Mouse (Mus musculus): ENCODE data around the gene Sgcd. TPM values are rescaled to one million over a fixed set of nuclear protein-coding genes. Genes with fewer than 3 reads are reported as not detected.

Sgcd gene
- polyA plus RNA-seq, 1 experiment from 2014 or later: not detected

DNA sequence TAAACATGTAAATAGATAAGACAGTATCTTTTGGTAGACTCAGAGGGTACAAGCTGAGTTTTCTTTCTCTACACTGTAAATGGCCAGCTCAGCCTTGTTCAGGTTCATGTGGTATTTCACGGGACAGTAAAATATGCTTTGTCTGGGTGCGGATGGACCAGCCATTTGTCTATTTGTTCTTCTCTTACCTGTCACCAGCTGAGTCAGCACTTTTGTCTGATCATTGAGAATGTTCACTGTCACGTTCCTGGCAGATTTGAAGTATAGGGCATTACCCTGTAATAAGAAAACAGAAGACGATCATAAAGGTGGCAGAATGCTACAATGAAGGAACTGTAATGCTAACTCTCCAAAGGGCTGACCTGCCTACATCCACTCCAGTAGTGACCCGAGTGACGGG lies 856.4 kb downstream of the Sgcd start:
- Histone ChIP-seq H3K79me2 (ENCODE audit: inconsistent target) (no peaks in the 10 kb centered on the region), H3K27ac (no peak overlapping the region), H3K4me3 (ENCODE audit: inconsistent target) (no peak overlapping the region), H3K36me3 (ENCODE audit: inconsistent target) (no peaks in the 10 kb centered on the region)
- WGBS (ENCODE audit: missing documents): 92% methylated on average over 6 of the region's 6 CpGs

DNA sequence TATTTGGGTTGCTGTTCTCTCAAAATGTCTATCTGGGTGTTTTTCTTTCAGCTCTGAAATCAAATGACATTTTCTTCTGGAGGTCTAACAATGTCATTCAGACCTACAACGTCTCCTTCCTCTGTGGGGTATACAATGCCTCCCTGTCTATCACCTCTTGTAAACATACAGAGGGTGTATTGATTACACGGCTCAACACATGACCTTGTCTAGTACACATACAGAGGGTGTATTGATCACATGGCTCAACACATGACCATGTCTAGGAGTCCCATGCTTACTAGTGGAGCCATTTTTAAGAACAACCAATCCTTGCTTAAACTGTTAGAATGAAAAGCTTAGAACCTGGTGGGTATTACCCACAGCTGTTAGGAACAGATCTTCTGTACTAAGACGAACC lies 858.3 kb downstream of the Sgcd start:
- Histone ChIP-seq H3K36me3 (ENCODE audit: inconsistent target) (no peaks in the 10 kb centered on the region), H3K27ac (no peak overlapping the region), H3K79me2 (ENCODE audit: inconsistent target) (no peaks in the 10 kb centered on the region), H3K4me3 (ENCODE audit: inconsistent target) (no peak overlapping the region)
- WGBS (ENCODE audit: missing documents): 71% methylated on average over 3 of the region's 3 CpGs

DNA sequence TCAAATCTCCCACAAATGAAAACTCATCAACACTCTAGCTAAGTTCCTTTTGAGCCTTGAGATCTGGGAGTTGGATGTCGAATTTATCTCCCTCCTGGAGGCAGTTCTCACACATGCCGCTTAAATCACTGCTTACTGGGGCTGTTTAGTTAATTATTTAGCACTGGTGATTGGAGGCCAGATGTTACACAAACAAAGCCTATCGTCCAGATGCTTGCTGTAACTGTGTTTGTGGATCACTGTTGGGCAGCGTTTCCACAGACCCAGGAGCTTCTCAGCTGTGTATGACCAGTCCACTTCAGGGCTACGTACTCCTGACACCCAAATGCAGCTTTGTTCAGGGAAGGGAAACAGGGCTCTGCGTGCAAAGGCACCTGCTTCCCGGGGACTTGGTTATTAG lies 858.8 kb downstream of the Sgcd start:
- Histone ChIP-seq H3K4me3 (ENCODE audit: inconsistent target) (no peak overlapping the region), H3K79me2 (ENCODE audit: inconsistent target) (no peaks in the 10 kb centered on the region), H3K27ac (no peak overlapping the region), H3K36me3 (ENCODE audit: inconsistent target) (no peaks in the 10 kb centered on the region)
- WGBS (ENCODE audit: missing documents): 80% methylated on average over 7 of the region's 7 CpGs

DNA sequence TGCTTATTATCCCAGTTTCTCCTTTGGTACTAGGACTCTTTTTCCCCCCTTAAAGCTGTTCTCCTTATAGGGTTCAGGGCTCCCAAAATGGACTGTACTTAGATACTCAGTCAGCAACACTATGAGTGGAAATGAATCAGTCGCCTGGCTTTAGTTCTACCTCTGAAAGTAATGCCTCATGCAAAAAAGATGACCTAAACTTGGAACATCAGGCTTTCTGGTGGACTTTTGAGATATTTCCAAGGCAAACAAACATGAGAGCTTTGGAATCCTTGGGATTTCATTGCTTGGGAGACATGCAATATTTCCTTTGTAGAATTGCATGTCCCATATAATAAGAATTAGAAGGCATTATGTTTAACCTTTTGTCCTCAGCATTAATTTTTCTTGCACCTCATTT lies 859.6 kb downstream of the Sgcd start:
- Histone ChIP-seq H3K27ac (no peak overlapping the region), H3K4me3 (ENCODE audit: inconsistent target) (no peak overlapping the region), H3K36me3 (ENCODE audit: inconsistent target) (no peaks in the 10 kb centered on the region), H3K79me2 (ENCODE audit: inconsistent target) (no peaks in the 10 kb centered on the region)
- 94% methylated on average over 1 of the region's 1 CpGs for WGBS (ENCODE audit: missing documents)

DNA sequence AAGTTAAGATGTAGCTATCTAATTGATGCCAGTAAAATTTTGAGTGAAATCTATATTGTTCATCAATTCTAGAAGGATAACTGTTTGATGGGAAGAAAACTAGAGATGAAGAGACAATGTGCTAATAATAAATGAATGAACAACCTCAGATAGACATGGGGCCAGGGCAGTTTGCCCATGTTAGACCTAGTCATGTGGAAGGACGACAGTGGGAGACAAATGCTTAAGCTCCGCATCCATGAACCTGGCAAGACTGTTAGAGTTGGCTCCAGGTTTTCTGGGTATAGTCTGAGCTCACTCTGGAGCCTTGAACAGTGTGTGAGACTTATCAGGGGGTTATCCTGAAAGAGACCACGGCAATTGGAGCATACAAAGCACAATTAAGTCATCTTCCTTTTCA lies 860.4 kb downstream of the Sgcd start:
- H3K27ac ChIP-seq: no peak overlapping the region
- H3K36me3 ChIP-seq (ENCODE audit: inconsistent target): no peaks in the 10 kb centered on the region
- WGBS (ENCODE audit: missing documents): 56% methylated on average over 3 of the region's 3 CpGs

DNA sequence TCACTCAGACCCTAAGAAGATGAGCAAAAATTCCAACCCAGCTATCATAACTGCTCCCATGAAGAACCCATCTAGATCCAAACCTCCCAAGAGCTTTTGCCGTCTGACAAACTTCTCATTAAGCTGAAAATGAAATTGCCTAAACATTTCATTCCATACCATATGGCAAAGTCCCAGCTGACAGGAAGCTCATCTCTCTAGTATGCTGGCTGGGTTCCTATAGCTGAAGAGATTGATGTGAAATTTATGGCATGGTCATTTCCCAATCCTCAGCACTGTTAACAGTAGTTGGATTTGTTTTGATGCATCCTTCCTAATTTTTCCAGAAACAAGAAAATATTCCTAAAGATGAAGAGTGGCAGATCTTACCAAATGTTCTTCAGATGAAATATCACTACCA lies 867.9 kb downstream of the Sgcd start:
- H3K36me3 ChIP-seq (ENCODE audit: inconsistent target): no peaks in the 10 kb centered on the region
- no peaks in the 10 kb centered on the region for H3K79me2 ChIP-seq (ENCODE audit: inconsistent target)
- no peak overlapping the region for H3K4me3 ChIP-seq (ENCODE audit: inconsistent target)
- H3K27ac ChIP-seq: no peak overlapping the region
- 88% methylated on average over 1 of the region's 1 CpGs for whole genome bisulfite sequencing (ENCODE audit: missing documents)

More for the DNA sequence above, 860.4 kb downstream of the Sgcd start:
- Histone ChIP-seq H3K4me3 (ENCODE audit: inconsistent target) (no peak overlapping the region), H3K79me2 (ENCODE audit: inconsistent target) (no peaks in the 10 kb centered on the region)

DNA sequence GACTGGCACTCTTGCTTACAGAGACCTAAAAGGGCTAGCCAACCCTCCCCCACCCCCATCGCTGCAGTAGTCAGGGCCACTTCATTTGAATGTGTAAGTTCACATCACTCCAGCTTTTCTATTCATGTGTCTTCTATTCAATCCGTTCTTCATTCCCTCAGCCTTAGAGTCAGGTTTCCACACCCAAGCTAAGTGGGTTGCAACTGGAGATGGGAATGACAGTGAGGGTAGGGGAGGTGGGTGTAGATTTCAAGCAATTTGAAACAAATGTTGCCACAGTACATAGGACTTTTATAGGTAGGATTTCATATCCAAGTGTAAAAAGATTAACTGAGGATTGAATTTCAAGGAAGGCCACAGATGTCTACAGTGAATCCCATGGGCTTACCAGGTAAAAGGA lies 870.9 kb downstream of the Sgcd start:
- Histone ChIP-seq H3K79me2 (ENCODE audit: inconsistent target) (no peaks in the 10 kb centered on the region), H3K4me3 (ENCODE audit: inconsistent target) (no peak overlapping the region), H3K36me3 (ENCODE audit: inconsistent target) (no peaks in the 10 kb centered on the region), H3K27ac (no peak overlapping the region)
- WGBS (ENCODE audit: missing documents): 86% methylated on average over 2 of the region's 2 CpGs

DNA sequence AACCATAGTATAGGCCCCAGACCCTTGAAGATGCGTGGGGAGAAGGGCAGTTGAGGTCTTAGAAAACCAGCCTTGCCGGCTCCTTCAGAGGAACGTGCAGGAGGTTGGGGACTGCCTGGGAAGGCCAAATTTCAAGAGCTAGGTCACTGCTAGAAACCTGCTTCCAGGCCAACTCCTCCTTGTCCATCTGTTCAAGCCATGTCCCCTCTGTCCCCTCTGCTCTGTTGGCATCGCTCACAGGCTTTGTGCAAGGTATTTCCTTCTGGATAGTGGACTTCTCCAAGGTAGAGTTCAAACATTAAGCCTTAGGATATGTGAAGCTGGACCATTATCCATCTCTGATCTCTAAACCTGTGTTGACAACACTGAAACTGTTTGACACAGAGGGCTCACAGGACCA lies 874.4 kb downstream of the Sgcd start:
- H3K36me3 ChIP-seq (ENCODE audit: inconsistent target): no peaks in the 10 kb centered on the region
- H3K79me2 ChIP-seq (ENCODE audit: inconsistent target): no peaks in the 10 kb centered on the region
- no peak overlapping the region for H3K27ac ChIP-seq
- 82% methylated on average over 4 of the region's 4 CpGs for WGBS (ENCODE audit: missing documents)
- H3K4me3 ChIP-seq (ENCODE audit: inconsistent target): no peak overlapping the region

DNA sequence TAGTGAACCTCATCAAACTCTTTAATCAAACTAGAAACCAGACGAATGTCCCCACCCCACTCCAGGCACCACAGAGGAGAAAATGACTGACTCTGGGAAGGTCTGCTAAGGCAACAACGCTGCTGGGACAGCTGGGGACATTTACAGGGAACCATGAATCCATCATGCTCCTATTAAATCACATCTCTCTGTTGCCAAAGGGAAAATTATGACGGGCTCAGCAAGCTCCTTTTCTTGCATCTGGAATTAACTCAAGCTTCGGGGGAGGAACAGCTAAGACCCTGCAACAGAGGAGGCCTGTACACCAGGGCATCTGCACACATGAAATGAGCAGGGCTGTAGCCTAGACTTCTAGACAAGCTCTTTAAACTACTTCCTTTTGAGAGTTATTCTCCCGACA lies 875.7 kb downstream of the Sgcd start:
- no peaks in the 10 kb centered on the region for H3K79me2 ChIP-seq (ENCODE audit: inconsistent target)
- H3K27ac ChIP-seq: no peak overlapping the region
- 70% methylated on average over 4 of the region's 5 CpGs for whole genome bisulfite sequencing (ENCODE audit: missing documents)
- H3K4me3 ChIP-seq (ENCODE audit: inconsistent target): no peak overlapping the region
- no peaks in the 10 kb centered on the region for H3K36me3 ChIP-seq (ENCODE audit: inconsistent target)

DNA sequence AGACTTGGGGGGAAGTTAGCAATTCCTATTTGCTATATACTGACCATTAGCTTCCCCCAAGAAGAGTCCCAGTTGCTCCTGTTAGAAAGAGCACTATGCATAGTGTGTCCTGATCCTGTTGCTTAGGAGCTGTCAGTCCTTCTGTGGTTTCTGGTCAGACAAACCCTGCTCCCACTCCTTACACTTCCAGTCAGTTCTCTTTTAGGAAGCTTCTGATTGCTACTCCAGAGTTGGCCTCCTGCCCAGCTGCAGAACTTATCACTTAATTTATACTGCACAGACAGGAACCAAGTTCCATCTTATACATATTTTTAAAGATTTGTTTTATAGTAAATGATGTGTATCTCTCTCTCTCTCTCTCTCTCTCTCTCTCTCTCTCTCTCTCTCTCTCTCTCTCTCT lies 878.5 kb downstream of the Sgcd start:
- no peaks in the 10 kb centered on the region for H3K79me2 ChIP-seq (ENCODE audit: inconsistent target)
- no peaks in the 10 kb centered on the region for H3K36me3 ChIP-seq (ENCODE audit: inconsistent target)
- H3K27ac ChIP-seq: no peak overlapping the region
- no peak overlapping the region for H3K4me3 ChIP-seq (ENCODE audit: inconsistent target)

DNA sequence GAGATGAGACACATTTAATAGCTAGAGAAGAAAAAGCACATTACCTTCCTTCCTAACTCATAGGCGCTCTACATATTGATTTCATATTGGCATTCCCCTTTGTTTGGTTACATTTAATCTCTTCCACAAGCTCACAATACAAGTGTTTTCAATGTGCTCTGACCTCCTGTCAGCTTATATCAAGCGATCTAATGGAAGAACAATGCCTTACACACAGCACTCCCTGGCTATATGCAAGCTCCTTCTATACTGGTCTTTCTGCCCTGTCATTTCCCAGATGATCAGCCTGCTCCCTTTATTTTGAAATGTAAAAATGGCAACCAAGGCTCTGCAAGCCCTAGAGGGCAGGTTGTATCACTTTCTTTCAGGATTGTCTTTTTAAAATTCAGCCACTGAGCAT lies 881.1 kb downstream of the Sgcd start:
- Histone ChIP-seq H3K27ac (no peak overlapping the region), H3K36me3 (ENCODE audit: inconsistent target) (no peaks in the 10 kb centered on the region), H3K4me3 (ENCODE audit: inconsistent target) (no peak overlapping the region), H3K79me2 (ENCODE audit: inconsistent target) (no peaks in the 10 kb centered on the region)
- WGBS (ENCODE audit: missing documents): 95% methylated on average over 2 of the region's 2 CpGs

DNA sequence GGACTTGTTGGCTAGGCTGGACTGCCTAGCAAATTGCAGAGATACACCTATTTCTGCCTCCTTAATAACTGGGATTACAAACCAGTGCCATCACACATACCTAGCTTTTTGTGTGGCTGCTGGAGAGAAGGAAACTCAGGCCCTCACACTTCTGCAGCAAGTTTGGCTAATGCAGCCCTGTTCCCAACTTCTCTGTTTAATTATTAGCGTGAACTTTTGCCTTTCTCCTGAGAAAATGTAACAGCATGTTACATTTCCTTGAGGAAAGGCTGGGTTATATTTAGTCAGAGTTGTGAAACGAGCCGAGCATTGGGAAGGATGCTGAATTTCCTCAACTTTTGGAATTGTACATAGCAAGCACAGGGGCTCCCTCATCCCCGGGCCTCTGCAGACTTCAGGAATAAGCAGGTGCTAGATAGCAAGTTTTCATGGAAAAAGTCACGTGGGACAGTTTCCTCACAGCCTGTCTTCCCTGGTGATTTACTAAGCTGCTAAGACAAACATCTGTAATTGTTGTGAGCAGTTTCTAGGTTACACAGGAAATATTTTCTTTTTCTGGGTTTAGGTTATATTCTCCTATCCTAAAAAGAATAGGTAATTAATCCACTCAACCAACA lies 895.4 kb downstream of the Sgcd start:
- WGBS (ENCODE audit: missing documents): 78% methylated on average over 5 of the region's 5 CpGs
- Histone ChIP-seq H3K27ac (no peak overlapping the region), H3K36me3 (ENCODE audit: inconsistent target) (no peaks in the 10 kb centered on the region), H3K4me3 (ENCODE audit: inconsistent target) (no peak overlapping the region), H3K79me2 (ENCODE audit: inconsistent target) (no peaks in the 10 kb centered on the region)

DNA sequence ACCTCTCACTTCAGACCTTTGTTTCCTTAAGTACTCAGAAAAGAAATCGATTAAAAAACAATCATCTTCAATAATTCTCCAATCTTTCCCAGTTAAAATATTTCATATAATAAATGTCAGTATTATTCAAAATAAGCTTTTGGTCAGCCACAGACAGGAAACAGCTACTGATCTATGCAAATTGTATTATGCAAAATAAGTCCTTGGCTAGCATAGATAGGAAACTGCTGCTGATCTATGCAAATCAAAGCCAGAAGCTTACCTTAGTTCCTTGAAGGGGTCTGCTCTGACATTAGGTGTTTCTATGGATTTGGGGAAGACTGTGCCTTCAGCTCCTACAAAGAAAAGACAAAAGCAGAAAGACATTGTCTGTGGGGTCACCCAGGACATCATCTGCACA lies 906.3 kb downstream of the Sgcd start:
- H3K4me3 ChIP-seq (ENCODE audit: inconsistent target): no peak overlapping the region
- no peak overlapping the region for H3K27ac ChIP-seq
- WGBS (ENCODE audit: missing documents): 75% methylated on average over 1 of the region's 1 CpGs
- H3K36me3 ChIP-seq (ENCODE audit: inconsistent target): no peaks in the 10 kb centered on the region
- H3K79me2 ChIP-seq (ENCODE audit: inconsistent target): no peaks in the 10 kb centered on the region

DNA sequence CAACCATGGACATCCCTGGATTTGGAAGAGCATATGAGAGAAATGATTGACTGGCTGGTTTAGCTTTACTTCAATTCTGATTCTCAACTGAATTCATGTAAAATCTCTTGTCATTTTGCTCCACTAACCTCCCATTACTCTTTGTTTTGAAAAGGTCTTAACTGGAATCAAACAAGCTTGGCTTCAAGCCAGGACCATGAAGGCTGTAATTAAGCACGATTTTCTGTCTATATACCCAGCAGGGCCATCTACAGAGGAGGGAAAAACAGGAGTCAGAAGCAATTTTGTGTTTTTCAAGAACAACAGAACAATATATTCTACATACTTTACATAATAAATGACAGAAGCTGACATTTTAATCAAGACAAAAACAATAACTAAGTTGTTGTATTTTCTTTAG lies 915.2 kb downstream of the Sgcd start:
- Histone ChIP-seq H3K79me2 (ENCODE audit: inconsistent target) (no peaks in the 10 kb centered on the region), H3K4me3 (ENCODE audit: inconsistent target) (no peak overlapping the region), H3K27ac (no peak overlapping the region), H3K36me3 (ENCODE audit: inconsistent target) (no peaks in the 10 kb centered on the region)
- WGBS (ENCODE audit: missing documents): 55% methylated on average over 1 of the region's 1 CpGs

DNA sequence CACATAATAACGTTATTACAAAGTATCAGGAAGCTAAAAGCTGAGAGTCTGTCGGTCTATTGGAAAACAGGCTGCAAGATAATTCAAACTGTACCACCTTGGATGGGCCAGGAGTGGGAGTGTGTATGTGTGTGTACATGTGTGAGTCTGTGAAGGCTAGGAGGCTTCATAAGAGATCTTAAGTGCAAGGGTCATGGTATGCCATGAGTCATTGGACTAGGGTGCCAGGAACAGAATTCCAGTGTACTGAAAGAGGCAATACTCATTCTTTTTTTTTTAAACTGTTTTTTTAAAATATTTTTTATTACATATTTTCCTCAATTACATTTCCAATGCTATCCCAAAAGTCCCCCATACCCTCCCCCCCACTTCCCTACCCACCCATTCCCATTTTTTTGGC lies 917.6 kb downstream of the Sgcd start:
- 88% methylated on average over 2 of the region's 2 CpGs for WGBS (ENCODE audit: missing documents)

DNA sequence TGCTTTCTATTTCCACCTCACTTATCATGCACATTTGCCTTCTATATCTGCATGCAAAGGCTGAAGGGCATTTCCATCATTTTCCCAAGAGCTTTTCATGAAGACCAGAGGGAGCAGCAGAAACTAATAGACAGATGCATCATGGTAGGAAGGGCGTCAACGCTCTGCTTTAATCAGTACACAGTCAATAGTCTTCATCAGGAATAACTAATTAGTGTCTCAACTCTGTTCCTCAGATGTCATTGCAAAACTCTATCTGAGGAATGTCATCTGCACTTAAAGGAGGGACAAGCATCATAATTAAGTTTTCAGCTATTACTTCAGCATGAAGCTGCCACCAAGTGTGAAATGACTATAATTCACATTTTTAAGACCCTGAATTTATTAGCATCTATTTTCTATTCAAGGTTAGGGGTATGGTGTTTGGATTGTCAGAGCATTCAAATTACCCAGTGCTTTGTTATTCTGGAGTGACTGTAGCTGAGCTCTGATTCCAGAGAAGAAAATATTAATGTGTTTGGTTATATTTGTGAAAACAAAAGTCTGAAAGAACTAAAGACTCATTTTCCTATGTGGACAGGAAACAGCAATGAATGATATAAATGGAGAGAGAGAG lies 918.9 kb downstream of the Sgcd start:
- 80% methylated on average over 2 of the region's 2 CpGs for WGBS (ENCODE audit: missing documents)
- Histone ChIP-seq H3K4me3 (ENCODE audit: inconsistent target) (no peak overlapping the region), H3K79me2 (ENCODE audit: inconsistent target) (no peaks in the 10 kb centered on the region), H3K36me3 (ENCODE audit: inconsistent target) (no peaks in the 10 kb centered on the region), H3K27ac (no peak overlapping the region)

More for the DNA sequence above, 917.6 kb downstream of the Sgcd start:
- H3K4me3 ChIP-seq (ENCODE audit: inconsistent target): no peak overlapping the region
- no peak overlapping the region for H3K27ac ChIP-seq
- no peaks in the 10 kb centered on the region for H3K79me2 ChIP-seq (ENCODE audit: inconsistent target)
- H3K36me3 ChIP-seq (ENCODE audit: inconsistent target): no peaks in the 10 kb centered on the region

Measured in macrophage (primary cell).